Comparison of ENCODE assay signal across 9 mouse cellular contexts in the genomic region with DNA sequence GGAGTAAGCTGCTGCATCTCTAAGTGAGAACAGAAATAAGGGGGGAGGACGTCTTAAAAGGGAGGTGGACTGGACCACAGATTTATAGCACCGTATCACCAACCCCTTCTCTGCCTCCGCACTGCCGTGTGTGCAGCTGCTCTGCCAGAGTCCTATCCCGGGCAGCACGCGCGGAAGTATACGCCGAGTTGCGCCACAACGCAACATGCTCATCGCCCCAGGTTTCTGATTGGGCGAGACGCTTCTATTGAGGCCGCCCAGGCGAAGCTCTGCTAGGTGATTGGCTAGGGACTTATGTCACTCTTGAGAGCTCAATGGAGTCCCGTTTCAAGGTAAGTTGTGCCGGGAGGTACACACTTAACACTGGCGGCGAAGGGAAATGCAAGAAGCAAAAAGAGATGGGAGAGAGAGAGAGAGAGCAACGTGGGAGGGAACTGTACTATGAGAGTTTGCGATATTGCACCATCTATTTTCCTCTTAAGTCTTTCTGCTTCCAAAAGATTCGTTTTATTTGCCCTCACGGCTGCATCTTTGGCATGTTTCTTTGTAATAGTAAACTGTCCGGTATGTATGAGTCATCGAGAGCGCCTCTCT. TPM values are rescaled to one million over a fixed set of nuclear protein-coding genes. Genes with fewer than 3 reads are reported as not detected.
DNase-seq lines count a peak whose midpoint lies in the region; ATAC-seq and TF ChIP-seq lines count a peak whose summit lies in the region.
"Had no signal": no experiment of that assay in that cellular context is flagged by ENCODE, and none has a peak within 500 bp of the region (broad histone marks: within the 10 kb centered on the region; RNA-seq: fewer than 3 reads in every experiment).

No protein-coding gene starts in this region.

- H3K4me3 ChIP-seq in hindbrain, embryonic 10.5 days: peak overlapping the region; percentile 82
- peak overlapping the region; percentile 69 for H3K4me3 ChIP-seq in layer of hippocampus, adult 2 months
- peak overlapping the region; percentile 11 for H3K4me3 ChIP-seq in liver, postnatal 0 days (ENCODE audit: low read depth, low read length)
- H3K4me3 ChIP-seq in neural tube, embryonic 15.5 days (replicated peaks): peak overlapping the region; percentile 57

- peak; percentile 34 for TF ChIP-seq CTCF in layer of hippocampus, adult 2 months (conservative IDR thresholded peaks at IDR 0.05)
- TF ChIP-seq CTCF in liver, postnatal 0 days (IDR thresholded peaks at IDR 0.05; ENCODE audit: low read depth): no peak

- no peak for TF ChIP-seq EP300 in liver, postnatal 0 days (IDR thresholded peaks at IDR 0.05; ENCODE audit: low read depth)

- DNase-seq in ZHBTc4 (ENCODE audit: low read depth, low spot score): peak; percentile 99
- DNase-seq in cerebellum, postnatal 14 days: peak; percentile 96 to 98
- peak; percentile 96 to 98 for DNase-seq in frontal cortex, postnatal 14 days (ENCODE audit: low spot score in 2 of 2)
- peak; percentile 98 for DNase-seq in hindbrain, embryonic 10.5 days (ENCODE audit: low spot score)
- peak; percentile 95 to 98 for DNase-seq in layer of hippocampus, adult 2 months (ENCODE audit: low spot score in 2 of 2)
- DNase-seq in liver, postnatal 0 days: peak; percentile 72
- peak; percentile 10 to 14 for DNase-seq in thymus, postnatal 36 days

- no peaks in the 10 kb centered on the region for H3K36me3 ChIP-seq in hindbrain, embryonic 10.5 days
- H3K36me3 ChIP-seq in liver, postnatal 0 days (replicated peaks; ENCODE audit: insufficient read depth, low read length): no peaks in the 10 kb centered on the region
- H3K36me3 ChIP-seq in neural tube, embryonic 15.5 days: no peaks in the 10 kb centered on the region

- no peaks in the 10 kb centered on the region for H3K9me3 ChIP-seq in hindbrain, embryonic 10.5 days
- H3K9me3 ChIP-seq in liver, postnatal 0 days (ENCODE audit: low read length): no peaks in the 10 kb centered on the region
- H3K9me3 ChIP-seq in neural tube, embryonic 15.5 days (replicated peaks): no peaks in the 10 kb centered on the region

- peaks cover 50% of the 10 kb centered on the region for H3K27me3 ChIP-seq in hindbrain, embryonic 10.5 days (ENCODE audit: insufficient read depth, poor library complexity, severe bottlenecking)
- H3K27me3 ChIP-seq in liver, postnatal 0 days (ENCODE audit: insufficient read depth, low read length): peaks cover 65% of the 10 kb centered on the region
- H3K27me3 ChIP-seq in neural tube, embryonic 15.5 days (replicated peaks): 0 out of 2 replicates have a peak, but pooled peaks cover 4% of the 10 kb centered on the region

- H3K4me1 ChIP-seq in hindbrain, embryonic 10.5 days (replicated peaks): peaks cover 49% of the 10 kb centered on the region
- H3K4me1 ChIP-seq in liver, postnatal 0 days (ENCODE audit: insufficient read depth): peaks cover 11% of the 10 kb centered on the region
- H3K4me1 ChIP-seq in neural tube, embryonic 15.5 days: peaks cover 31% of the 10 kb centered on the region

- H3K27ac ChIP-seq in hindbrain, embryonic 10.5 days: peak overlapping the region; percentile 88
- H3K27ac ChIP-seq in layer of hippocampus, adult 2 months: peak overlapping the region; percentile 73
- H3K27ac ChIP-seq in liver, postnatal 0 days (ENCODE audit: low read depth): no peak overlapping the region
- peak overlapping the region; percentile 91 for H3K27ac ChIP-seq in neural tube, embryonic 15.5 days (replicated peaks)
- H3K27ac ChIP-seq: macrophage had no signal

- peak; percentile 92 for ATAC-seq in liver, postnatal 0 days
- peak; percentile 91 for ATAC-seq in neural tube, embryonic 15.5 days (ENCODE audit: low FRiP score)

- no peak overlapping the region for H3K9ac ChIP-seq in liver, postnatal 0 days (replicated peaks)
- H3K9ac ChIP-seq in neural tube, embryonic 15.5 days (replicated peaks): peak overlapping the region; percentile 85

- H3K4me2 ChIP-seq in liver, postnatal 0 days (ENCODE audit: low read depth, low read length): peak overlapping the region; percentile 61
- peak overlapping the region; percentile 95 for H3K4me2 ChIP-seq in neural tube, embryonic 15.5 days

- under 1% methylated on average over 28 of the region's 28 CpGs for WGBS in hindbrain, embryonic 10.5 days
- WGBS in liver, postnatal 0 days (ENCODE audit: insufficient replicate concordance): under 1% methylated on average over 28 of the region's 28 CpGs
- under 1% methylated on average over 28 of the region's 28 CpGs for WGBS in neural tube, embryonic 15.5 days

RNA-seq across cellular contexts. Expression of a gene that starts 24.2 kb away (rescaled TPM):
- polyA plus RNA-seq in hindbrain, embryonic 10.5 days (2016; fragmentation: Nextera tagmentation; extraction: Ambion mirVana): 45.8 and 57.4 TPM in 2 replicates
- total RNA-seq in layer of hippocampus, adult 2 months (2021): 100 to 1,000 TPM in 1 of 2 experiments, 10 to 100 TPM in 1; 89.2 to 108 TPM
- 0.06 and 0.11 TPM in 2 replicates for polyA plus RNA-seq in liver, postnatal 0 days (2015; fragmentation: Nextera tagmentation; extraction: Ambion mirVana)
- 130 and 158 TPM in 2 replicates for polyA plus RNA-seq in neural tube, embryonic 15.5 days (2015; fragmentation: Nextera tagmentation; extraction: Ambion mirVana)
- polyA plus RNA-seq: macrophage had no signal

Comparison
In these comparisons a context has a peak if more than half of its experiments do, and no peak if none do; other contexts are left out.
1. DNase-seq: peak in every context shown above with its lines; median percentile 99 in ZHBTc4; 98 in hindbrain, embryonic 10.5 days; 97 in cerebellum, postnatal 14 days; 97 in frontal cortex, postnatal 14 days; 96 in layer of hippocampus, adult 2 months; 72 in liver, postnatal 0 days; 12 in thymus, postnatal 36 days.
2. H3K4me3 ChIP-seq: peak in every context shown above with its lines; median percentile 82 in hindbrain, embryonic 10.5 days; 69 in layer of hippocampus, adult 2 months; 57 in neural tube, embryonic 15.5 days; 11 in liver, postnatal 0 days.
3. RNA of a gene that starts 24.2 kb away (polyA plus RNA-seq): 130 to 158 TPM in neural tube, embryonic 15.5 days and 45.8 to 57.4 TPM in hindbrain, embryonic 10.5 days; 0.06 to 0.11 TPM in liver, postnatal 0 days; every median in the first group is over 10 times any median in the second.